Mouse (Mus musculus) adrenal gland (tissue): ENCODE data around the gene Cdh3.

Source experiments
- intact Hi-C: fragments of 180-260 bp; cut with DNase I; formaldehyde crosslinking; loops from one replicate; pipeline ENCODE4 v1.15.1; 2025

Cdh3 gene

GRCm38 (mm10) chr8:106526725-106527124, 16.0 kb downstream of the Cdh3 start:
- intact Hi-C loops = no loop called here

- intact Hi-C loops = no loop called here
Observed at GRCm38 (mm10) chr8:106527241-106528036, 16.7 kb downstream of the Cdh3 start.

GRCm38 (mm10) chr8:106528596-106529249, 18.0 kb downstream of the Cdh3 start:
- intact Hi-C loops = no loop called here

- intact Hi-C loops = loop anchor here (5.0 kb wide), 1 partner anchor 113 kb away; the partner anchor contains the start of gene Zfp90
Observed at GRCm38 (mm10) chr8:106529885-106530482, 19.3 kb downstream of the Cdh3 start.

- intact Hi-C loops = loop anchor here (5.0 kb wide), 1 partner anchor 113 kb away; the partner anchor contains the start of gene Zfp90
Observed at GRCm38 (mm10) chr8:106530566-106530965, 19.9 kb downstream of the Cdh3 start.

GRCm38 (mm10) chr8:106533709-106534108, 23.0 kb downstream of the Cdh3 start:
- intact Hi-C loops = loop anchor here (1.0 to 5.0 kb wide), 2 partner anchors 100 to 116 kb away; partner anchors contain the start of gene Zfp90

- intact Hi-C loops = loop anchor here (1.0 to 5.0 kb wide), 2 partner anchors 101 to 117 kb away; partner anchors contain the start of gene Zfp90
Observed at GRCm38 (mm10) chr8:106534449-106534848, 23.8 kb downstream of the Cdh3 start.

GRCm38 (mm10) chr8:106535448-106535847, 24.8 kb downstream of the Cdh3 start:
- intact Hi-C loops = no loop called here

GRCm38 (mm10) chr8:106539193-106539592, 28.5 kb downstream of the Cdh3 start:
- intact Hi-C loops = no loop called here

GRCm38 (mm10) chr8:106541002-106541401, 30.3 kb downstream of the Cdh3 start:
- intact Hi-C loops = no loop called here

- intact Hi-C loops = no loop called here
Observed at GRCm38 (mm10) chr8:106543043-106543442, 32.4 kb downstream of the Cdh3 start.

- intact Hi-C loops = no loop called here
Observed at GRCm38 (mm10) chr8:106545149-106545548, 34.5 kb downstream of the Cdh3 start.

GRCm38 (mm10) chr8:106546746-106547145, 36.1 kb downstream of the Cdh3 start:
- intact Hi-C loops = no loop called here

- intact Hi-C loops = no loop called here
Observed at GRCm38 (mm10) chr8:106548366-106548936, 37.8 kb downstream of the Cdh3 start.

GRCm38 (mm10) chr8:106550906-106551305, 40.2 kb downstream of the Cdh3 start:
- intact Hi-C loops = no loop called here

- intact Hi-C loops = no loop called here
Observed at GRCm38 (mm10) chr8:106554011-106554410, 43.3 kb downstream of the Cdh3 start.

- intact Hi-C loops = no loop called here
Observed at GRCm38 (mm10) chr8:106556068-106556645, 45.5 kb downstream of the Cdh3 start.

- intact Hi-C loops = no loop called here
Observed at GRCm38 (mm10) chr8:106559844-106560243, 49.2 kb downstream of the Cdh3 start.

- intact Hi-C loops = loop anchor here (1.0 kb wide), 1 partner anchor 86 kb away; no protein-coding TSS in a partner anchor
Observed at GRCm38 (mm10) chr8:106561097-106561865, 50.6 kb downstream of the Cdh3 start.

GRCm38 (mm10) chr8:106563691-106564182, 53.0 kb downstream of the Cdh3 start:
- intact Hi-C loops = no loop called here
